Mouse (Mus musculus) urinary bladder, adult 2 months (tissue): ENCODE results near the gene Lingo2. TPM values are rescaled to one million over a fixed set of nuclear protein-coding genes. Genes with fewer than 3 reads are reported as not detected.
"Not testable (repeated sequence)": the region's sequence is repeated elsewhere in the genome, so short reads cannot be mapped to it uniquely, and the experiment has no call there.

Source experiments
- DNase-seq: peaks from one replicate; pipeline ENCODE4 v3.0.0; 2022; ENCODE audit warnings: low spot score
- polyA plus RNA-seq: library from polyadenylated mRNA; depleted of rRNA; stranded (reverse); fragments of >200 nt; gene quantifications from 2 replicates; pipeline ENCODE4 v1.2.3, GENCODE M21; 2012

Gene Lingo2
- polyA plus RNA-seq, 1 experiment, result not detected

DNA sequence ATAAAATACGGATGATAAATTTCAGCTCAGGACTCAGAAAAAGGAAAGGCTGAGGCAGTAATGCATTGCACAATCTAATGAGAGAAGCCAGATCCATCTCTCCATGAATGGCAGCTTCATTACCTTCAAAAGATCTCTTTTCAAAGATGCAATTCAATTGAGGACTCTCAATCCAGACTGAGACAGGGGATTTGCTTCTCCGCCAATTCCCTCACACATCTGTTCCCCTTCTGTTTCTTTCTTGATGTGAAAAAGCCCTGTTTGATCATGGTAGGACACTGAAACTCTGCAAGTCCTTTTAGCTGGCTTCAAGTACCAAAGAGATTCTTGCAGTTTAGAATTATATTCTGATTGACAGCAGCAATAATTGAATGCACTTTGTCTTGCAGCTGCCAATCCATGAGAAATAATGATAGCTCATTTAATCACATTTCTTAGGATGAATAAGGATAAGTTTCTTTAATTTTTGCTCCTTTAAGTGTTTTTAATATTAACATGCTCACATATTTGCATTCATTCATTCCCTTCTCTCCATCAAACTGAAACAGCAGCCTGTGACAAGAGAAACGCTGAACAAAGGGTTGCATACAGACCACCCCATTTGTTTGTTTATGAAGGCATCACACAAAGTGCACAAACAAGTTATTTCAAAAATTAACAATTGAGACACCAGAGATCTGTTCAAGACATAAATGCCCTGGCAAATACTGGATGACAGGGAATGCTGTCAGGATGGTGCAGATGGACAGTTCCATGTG is 870.3 kb downstream of the Lingo2 start:
- no peak for DNase-seq

GRCm38 (mm10) chr4:36078910-36079525 is 872.5 kb downstream of the Lingo2 start:
- no peak for DNase-seq

DNA sequence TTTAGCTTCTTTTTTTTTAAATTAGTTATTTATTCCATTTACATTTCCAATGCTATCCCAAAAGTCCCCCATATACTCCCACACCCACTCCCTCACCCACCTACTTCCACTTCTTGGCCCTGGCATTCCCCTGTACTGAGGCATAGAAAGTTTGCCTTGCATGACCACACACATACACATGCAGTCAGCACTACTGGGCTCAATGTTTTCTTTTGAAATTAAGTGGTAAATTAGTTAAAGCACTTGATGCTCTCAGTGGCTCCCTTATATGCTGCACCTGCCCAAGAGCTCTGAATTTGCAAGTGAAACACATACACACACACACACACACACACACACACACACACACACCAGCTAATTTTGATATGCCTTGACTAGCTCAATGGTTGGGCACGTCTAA is 886.8 kb downstream of the Lingo2 start:
- DNase-seq, result not testable (repeated sequence)

GRCm38 (mm10) chr4:36052791-36053376 is 898.7 kb downstream of the Lingo2 start:
- no peak for DNase-seq

- DNase-seq, result no peak
These were observed 911.2 kb downstream of the Lingo2 start for GRCm38 (mm10) chr4:36040361-36040760.

DNA sequence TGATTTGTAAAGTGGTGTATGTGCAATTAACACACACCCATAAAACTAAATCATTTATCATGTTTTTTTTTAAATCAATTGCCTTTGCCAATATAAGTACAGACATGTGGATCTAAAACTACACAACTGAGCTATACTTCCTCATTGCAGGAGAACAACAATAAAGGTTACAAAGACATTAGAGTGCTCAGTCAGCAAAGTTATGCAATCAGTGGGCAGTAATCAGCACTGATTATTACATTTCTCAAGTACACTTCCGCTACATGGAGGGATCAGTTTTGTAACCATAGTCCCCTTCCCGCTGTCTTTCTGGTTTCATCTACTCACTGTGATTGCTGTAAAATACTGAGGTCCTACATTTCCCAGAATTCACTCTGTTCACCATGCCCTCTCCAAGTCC is 912.8 kb downstream of the Lingo2 start:
- no peak for DNase-seq

DNA sequence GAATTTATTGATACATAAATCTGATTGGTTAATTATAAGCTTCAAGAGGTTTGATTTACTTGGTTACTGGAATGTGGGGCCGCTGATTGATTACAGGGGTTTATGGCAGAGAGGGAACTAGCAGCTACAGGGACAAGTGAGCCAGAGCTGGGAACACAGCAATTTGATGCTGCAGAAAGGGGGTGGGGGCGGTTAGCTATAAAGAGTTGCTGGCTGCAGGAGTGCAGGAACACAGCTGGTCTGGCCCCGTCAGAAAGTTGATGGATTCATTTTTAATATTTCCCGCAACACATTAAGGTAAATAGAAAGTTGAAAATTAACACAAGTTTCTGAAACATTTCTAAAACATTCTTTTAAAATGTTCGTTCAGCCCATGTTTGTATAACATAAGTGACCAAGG is 919.5 kb downstream of the Lingo2 start:
- no peak for DNase-seq

- no peak for DNase-seq
These were observed 937.4 kb downstream of the Lingo2 start for GRCm38 (mm10) chr4:36014181-36014580.

- no peak for DNase-seq
These were observed 959.4 kb downstream of the Lingo2 start for GRCm38 (mm10) chr4:35992005-35992763.

DNA sequence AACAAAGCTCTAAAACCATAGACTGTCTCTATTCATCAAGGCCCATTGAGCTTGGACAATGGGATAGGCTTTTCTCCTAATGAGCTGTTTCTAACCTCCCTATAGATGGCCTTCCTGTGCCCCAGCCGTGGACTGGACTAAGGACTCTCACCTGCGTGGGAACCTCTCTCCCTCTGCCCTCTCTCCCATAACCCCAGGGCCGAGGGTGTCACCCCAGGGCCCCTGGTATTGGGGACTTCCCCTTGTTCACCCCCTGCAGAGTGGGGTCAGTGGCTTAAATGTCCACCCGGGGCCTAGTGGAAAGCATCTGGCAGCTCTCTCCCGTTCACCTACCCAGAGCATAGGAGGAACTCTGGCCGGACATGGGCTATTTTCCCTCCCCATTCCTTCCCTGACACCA is 965.5 kb downstream of the Lingo2 start:
- no peak for DNase-seq

- no peak for DNase-seq
These were observed 988.0 kb downstream of the Lingo2 start for GRCm38 (mm10) chr4:35963532-35963931.

DNA sequence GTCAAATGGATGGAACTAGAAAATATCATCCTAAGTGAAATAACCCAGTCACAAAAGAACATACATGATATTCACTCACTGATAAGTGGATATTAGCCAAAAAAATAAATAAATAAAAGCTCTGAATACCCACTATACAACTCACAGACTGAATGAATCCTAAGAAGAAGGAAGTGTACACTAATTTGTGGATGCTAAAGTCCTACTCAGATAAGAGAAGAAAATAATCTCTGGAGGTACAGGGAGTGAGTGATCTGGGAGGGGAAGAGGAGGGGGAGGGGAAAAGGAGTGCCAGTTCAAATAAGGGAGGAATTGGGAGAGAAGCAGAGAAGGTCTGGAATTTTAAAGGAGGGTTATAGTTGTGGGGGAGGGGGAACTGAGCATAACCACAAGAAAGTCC is 999.7 kb downstream of the Lingo2 start:
- DNase-seq, result no peak

GRCm38 (mm10) chr4:35951251-35951650 is 1000.3 kb downstream of the Lingo2 start:
- no peak for DNase-seq

DNA sequence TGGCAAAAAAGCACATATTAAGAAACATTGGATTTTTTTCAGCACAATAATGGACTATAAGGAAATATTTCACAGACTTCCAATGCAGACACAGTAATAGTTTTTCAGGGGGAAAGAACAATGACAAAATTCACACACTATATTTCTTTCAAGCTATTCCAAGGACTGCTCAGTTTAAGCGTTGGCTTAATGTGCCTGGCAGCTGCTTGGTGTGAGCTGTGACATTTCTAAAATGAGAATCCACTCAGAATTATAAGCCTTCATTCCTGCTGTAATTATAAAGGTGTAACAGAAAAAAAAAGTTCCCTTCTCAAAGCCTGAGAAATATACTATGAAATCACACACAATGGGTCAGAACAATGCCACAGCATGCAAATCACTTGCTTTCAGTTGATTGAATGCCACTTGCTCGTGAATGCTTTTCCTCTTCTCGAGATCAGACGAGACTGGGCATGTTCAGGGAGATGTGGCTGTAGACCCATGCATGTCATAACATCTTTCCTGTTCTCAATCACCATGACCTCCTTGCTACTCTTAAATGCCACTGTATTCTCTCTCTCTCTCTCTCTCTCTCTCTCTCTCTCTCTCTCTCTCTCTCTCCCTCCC is 1017.4 kb downstream of the Lingo2 start:
- DNase-seq, result no peak

GRCm38 (mm10) chr4:35927722-35928121 is 1023.8 kb downstream of the Lingo2 start:
- no peak for DNase-seq

DNA sequence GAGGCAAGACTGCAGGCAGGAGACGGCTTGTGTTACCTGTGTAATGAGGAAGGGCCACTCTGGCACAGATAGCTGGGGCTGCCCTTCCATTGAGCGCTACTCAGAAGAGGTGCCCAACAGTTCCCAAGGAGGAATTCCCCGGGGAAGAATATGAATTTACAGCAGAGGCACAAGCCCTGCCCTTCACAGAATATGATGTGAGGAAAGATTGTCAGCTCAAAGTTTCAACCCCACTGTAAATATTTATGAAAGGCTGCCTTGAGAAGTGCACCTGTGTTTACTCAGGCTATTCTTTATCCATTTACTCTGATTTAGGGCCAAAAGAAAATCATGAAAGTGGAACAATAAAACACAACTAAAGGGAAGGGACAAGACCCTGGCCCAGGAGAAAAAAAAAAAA is 1034.1 kb downstream of the Lingo2 start:
- no peak for DNase-seq

- DNase-seq, result no peak
These were observed 1053.6 kb downstream of the Lingo2 start for GRCm38 (mm10) chr4:35897769-35898564.

DNA sequence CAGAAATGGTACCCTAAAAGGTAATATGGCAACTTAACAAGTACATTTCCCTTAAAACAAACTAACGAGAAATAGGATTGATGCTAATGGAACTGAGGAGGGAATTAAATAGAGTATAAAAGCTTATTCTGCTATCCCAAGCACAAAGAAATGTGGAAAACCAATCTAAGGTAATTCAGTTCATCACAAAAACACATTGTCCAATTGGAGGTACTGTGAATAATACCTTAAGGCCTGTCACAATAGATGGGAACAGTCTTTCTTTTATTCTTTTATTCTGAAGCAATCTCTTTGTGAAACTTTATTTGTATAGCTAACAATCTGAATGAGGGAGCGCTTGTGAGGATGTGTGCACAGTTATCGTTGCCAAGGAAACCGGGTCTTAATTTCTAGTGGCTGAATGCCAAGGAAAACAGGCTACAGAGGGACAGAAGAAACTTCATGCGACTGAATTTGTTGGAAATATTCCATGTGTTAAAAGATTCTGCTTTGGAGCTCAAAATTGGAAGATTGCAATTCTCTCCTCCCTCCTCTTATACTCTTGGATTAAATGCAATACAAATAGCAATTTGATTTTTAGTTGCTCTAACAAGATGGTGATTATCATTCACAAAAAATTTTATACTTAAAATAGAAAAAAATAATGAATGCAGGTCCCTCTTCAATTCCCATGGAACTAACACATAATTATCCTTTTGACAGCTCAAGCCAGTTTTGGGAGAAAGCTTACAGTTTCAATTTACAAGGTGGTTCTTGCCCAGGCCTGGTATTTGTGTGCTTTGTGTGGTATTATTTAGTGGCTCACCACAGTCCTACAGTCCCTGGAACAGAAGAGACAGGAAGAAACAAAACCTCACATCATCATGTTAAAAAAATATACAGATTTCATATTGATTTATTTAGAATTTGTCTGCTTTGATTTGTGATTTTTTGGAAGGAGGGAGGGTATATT is 1065.7 kb downstream of the Lingo2 start:
- no peak for DNase-seq

DNA sequence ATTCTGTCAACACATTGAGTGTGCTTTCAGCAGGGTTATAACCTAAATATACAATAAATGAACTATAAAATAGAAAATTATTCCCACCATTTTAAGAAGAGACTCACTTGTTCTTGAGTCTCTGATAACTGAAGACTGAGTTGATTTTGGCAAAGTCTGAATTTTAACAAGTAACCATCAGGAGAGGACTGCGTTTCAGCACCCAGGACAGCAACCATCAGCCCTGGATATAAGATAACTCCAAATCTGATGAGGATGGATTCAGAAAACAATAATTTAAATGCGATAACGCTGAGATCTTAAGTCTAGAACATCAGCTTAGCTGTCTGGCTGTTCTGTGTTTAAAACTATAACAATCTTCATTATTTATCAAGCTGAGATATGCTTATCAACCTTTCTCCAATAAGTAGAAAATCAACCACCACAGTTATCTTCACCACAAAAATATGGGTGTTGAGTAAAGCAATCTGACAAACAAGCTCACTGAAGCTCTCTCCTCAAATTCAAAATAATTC is 1066.5 kb downstream of the Lingo2 start:
- DNase-seq, result no peak

DNA sequence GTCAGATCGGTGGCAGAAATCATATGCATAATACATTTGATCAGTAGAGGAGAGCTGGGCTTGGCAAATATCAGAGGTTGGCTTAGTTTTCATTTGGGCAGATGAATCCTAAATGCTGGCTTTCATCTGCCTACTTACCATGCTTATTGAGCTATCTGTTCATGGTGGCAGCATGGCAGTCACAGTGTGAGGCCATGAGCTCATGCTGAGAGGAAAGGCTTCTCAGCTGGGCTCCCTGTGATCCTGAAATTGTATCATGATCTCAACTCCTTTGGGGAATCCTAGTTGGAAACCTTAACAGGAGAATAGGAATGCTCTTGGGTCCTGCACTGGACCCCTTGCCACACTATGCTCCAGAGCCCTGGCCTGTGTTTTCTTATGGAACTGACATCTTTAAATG is 1105.0 kb downstream of the Lingo2 start:
- no peak for DNase-seq
